Mouse (Mus musculus) liver, embryonic 13.5 days (tissue): ENCODE data around the gene Sh3bp4. TPM values are rescaled to one million over a fixed set of nuclear protein-coding genes. Genes with fewer than 3 reads are reported as not detected.

Source experiments
- ATAC-seq: fragments of 200-750 bp; cut with Nextera tagmentation; 2 replicates; pipeline ENCODE4 v1.8.0; 2017; ENCODE audit warnings: low read depth, mild to moderate bottlenecking, moderate number of reproducible peaks, moderate library complexity
- DNase-seq: peaks from one replicate; pipeline ENCODE4 v3.0.0; 2022
- H3K27ac ChIP-seq: fragments of 300-500 bp; sonication (generic); 2 replicates; pipeline ENCODE4 v1.5.1; 2015; ENCODE audit warnings: moderate library complexity, mild to moderate bottlenecking, inconsistent platforms
- H3K27me3 ChIP-seq: fragments of 300-500 bp; sonication (generic); 2 replicates; pipeline ENCODE4 v1.6.1; 2015; ENCODE audit warnings: mild to moderate bottlenecking, inconsistent platforms
- H3K36me3 ChIP-seq: fragments of 300-500 bp; sonication (generic); 2 replicates; pipeline ENCODE4 v1.6.1; 2015; ENCODE audit warnings: mild to moderate bottlenecking, inconsistent platforms
- H3K4me1 ChIP-seq: fragments of 300-500 bp; sonication (generic); replicated peaks from 2 replicates; pipeline ENCODE4 v1.6.1; 2015; ENCODE audit warnings: inconsistent platforms
- H3K4me2 ChIP-seq: fragments of 300-500 bp; sonication (generic); 2 replicates; pipeline ENCODE4 v1.6.1; 2015; ENCODE audit warnings: inconsistent platforms, mild to moderate bottlenecking, moderate library complexity
- H3K4me3 ChIP-seq: fragments of 300-500 bp; sonication (generic); replicated peaks from 2 replicates; pipeline ENCODE4 v1.5.1; 2015; ENCODE audit warnings: mild to moderate bottlenecking, inconsistent platforms
- H3K9ac ChIP-seq: fragments of 300-500 bp; sonication (generic); 2 replicates; pipeline ENCODE4 v1.6.1; 2015; ENCODE audit warnings: mild to moderate bottlenecking, inconsistent platforms
- H3K9me3 ChIP-seq: fragments of 300-500 bp; sonication (generic); replicated peaks from 2 replicates; pipeline ENCODE4 v1.6.1; 2016; ENCODE audit warnings: inconsistent platforms
- WGBS: fragments of 180-500 bp; shearing (Covaris S2); methylation state at CpG from one replicate; pipeline ENCODE4 v1.1.7; 2015; ENCODE audit not compliant: insufficient replicate concordance; 5-methylcytosine and 5-hydroxymethylcytosine counted together
- polyA plus RNA-seq: library from polyadenylated mRNA; unstranded; fragments of >200 nt; fragmentation: Nextera tagmentation; extraction: Ambion mirVana; gene quantifications from 2 replicates; pipeline ENCODE4 v1.2.1, GENCODE M21; 2015

Gene Sh3bp4
- polyA plus RNA-seq, 1 experiment from 2014 or later: 0.81 TPM

DNA sequence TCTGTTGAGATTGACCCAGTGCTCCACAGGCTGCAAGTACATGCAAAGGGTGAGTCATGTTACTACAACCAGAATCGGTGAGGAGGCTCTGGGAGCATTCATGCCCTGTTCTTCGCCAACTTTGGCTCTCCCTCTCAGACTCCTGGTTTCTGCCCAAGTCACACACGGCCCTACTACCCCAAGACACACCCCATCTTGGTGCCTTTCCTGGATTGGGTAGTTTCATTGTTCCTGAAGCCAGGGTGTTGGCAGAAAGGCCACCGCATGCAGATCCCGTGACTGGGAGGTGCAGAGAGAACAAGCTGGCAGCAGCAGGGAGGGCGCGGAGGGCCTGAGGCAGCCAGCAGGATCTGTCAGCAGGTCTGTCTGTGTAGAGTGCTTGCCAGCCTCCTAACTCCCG, 61.5 kb downstream of the Sh3bp4 start:
- Histone ChIP-seq H3K9ac (no peak overlapping the region), H3K4me3 (no peak overlapping the region), H3K4me2 (no peak overlapping the region), H3K9me3 (no peaks in the 10 kb centered on the region), H3K36me3 (no peaks in the 10 kb centered on the region), H3K27me3 (no peaks in the 10 kb centered on the region), H3K27ac (no peak overlapping the region), H3K4me1 (no peaks in the 10 kb centered on the region)
- 69% methylated on average over 8 of the region's 8 CpGs for WGBS
- ATAC-seq (no peak), DNase-seq (no peak)

DNA sequence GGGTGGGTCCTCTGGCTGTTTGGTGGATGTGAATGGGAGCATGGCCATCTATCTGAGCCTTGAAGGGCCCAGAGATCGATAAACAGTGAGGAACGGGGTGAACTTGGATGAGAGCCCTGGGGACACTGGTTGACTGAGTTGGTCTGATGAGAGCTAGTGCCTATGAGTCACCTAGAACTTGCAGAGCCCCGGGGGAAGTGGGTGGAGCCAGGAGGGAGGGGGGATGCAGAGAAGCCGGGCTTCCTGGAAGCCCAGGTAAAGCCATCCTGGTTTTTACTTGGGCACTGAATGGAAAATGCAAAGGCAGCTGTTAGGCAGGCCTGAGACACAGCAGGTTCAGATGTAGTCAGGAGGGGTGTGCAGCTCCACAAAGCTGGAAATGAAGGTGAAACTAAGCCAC, 63.1 kb downstream of the Sh3bp4 start:
- Histone ChIP-seq H3K4me2 (no peak overlapping the region), H3K9me3 (no peaks in the 10 kb centered on the region), H3K27ac (no peak overlapping the region), H3K9ac (no peak overlapping the region), H3K36me3 (no peaks in the 10 kb centered on the region), H3K4me1 (no peaks in the 10 kb centered on the region), H3K27me3 (no peaks in the 10 kb centered on the region), H3K4me3 (no peak overlapping the region)
- DNase-seq (no peak), ATAC-seq (no peak)
- WGBS: 46% methylated on average over 4 of the region's 4 CpGs

DNA sequence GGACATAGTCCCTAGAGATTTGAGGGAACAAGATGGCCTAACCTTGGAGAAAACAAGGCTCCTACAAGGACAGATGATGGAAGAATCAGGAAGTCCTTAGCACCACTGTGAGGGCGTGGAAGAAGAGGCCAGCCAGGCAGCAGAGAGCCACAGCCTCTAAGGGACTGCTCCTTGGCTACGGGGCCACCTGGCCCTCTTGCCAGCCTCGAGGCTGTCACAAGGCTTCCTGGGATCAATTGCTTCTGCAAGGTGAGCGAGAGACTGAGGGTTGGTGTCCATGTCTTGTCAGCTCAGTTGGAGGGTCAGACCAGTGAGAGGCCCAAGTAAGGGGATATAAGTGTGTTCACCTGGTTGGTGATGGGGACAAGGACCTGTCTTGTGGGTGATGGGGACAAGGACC, 63.5 kb downstream of the Sh3bp4 start:
- no peaks in the 10 kb centered on the region for H3K36me3 ChIP-seq
- no peak overlapping the region for H3K4me3 ChIP-seq
- no peak overlapping the region for H3K27ac ChIP-seq
- DNase-seq (no peak), ATAC-seq (no peak)
- no peak overlapping the region for H3K4me2 ChIP-seq
- H3K9me3 ChIP-seq: no peaks in the 10 kb centered on the region
- no peaks in the 10 kb centered on the region for H3K4me1 ChIP-seq
- no peak overlapping the region for H3K9ac ChIP-seq
- 58% methylated on average over 4 of the region's 4 CpGs for WGBS
- no peaks in the 10 kb centered on the region for H3K27me3 ChIP-seq

DNA sequence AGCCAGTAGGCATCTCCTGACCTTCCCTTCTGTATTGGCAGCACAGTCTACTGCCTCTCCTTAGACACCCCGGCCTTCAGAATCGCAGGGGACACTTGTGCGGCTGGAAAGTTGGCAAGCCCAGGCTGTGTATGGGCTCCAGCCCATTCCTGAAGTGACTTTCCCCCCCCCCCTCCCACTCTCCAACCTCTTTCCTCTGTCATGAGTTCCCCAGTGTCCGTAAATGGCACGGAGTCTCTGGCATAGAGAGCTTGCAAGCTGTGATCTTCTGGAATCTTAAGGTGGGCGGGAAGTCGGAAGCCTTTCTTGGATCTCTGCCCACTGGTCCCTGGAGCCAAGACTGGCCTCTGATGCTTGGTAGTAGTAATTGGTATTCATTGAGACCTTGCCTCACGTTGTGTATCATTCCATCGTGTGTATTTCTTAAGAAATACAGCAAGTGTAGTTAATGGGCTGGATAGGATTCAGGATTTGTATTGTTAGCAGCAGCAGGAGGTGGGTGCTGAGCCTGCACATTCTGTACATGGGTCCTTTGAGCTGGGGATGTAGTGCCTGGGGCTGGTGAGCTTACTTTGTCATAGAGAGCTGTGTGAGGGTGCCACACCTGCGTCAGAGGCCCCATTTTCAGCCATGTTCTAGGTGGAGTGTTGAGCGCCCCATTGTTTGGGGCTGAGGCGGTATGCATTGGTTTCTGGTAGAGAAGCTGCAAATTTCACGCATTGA, 66.0 kb downstream of the Sh3bp4 start:
- no peaks in the 10 kb centered on the region for H3K27me3 ChIP-seq
- DNase-seq (no peak), ATAC-seq (no peak)
- no peaks in the 10 kb centered on the region for H3K4me1 ChIP-seq
- H3K4me2 ChIP-seq: no peak overlapping the region
- H3K9me3 ChIP-seq: no peaks in the 10 kb centered on the region
- 75% methylated on average over 13 of the region's 13 CpGs for WGBS
- no peaks in the 10 kb centered on the region for H3K36me3 ChIP-seq
- H3K4me3 ChIP-seq: no peak overlapping the region
- no peak overlapping the region for H3K9ac ChIP-seq
- no peak overlapping the region for H3K27ac ChIP-seq

DNA sequence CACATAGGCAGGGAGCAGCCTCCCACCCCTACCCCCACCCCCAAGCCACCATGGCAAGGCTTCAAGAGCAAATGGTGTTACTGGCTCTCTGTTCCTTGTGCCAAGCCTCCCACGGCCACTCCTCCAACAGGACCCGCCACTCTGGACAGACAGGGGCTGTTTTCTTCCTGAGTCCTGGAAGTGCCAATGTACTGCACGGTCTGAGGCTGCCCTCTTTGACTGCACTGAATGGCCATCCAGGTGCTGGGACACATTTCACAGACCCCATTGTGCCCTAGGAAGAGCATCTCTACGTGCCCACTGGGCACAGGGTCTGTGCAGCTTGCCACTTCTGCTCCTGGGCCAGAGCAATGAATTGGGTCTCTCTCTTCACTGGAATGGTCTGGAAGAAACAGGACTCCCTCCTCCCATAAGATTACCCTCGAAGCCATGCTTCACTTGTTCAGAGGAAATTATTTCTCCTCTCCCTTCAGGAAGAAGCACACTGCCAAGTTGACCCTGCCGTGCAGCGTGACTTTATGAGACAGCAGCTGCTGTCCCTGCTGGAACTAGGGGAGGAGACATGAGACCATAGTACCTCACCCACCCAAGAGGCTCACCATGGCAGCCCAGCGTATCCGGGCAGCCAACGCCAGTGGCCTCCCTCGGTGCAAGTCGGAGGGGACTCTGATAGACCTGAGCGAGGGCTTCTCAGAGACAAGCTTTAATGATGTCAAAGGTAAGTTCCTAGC, 67.0 kb downstream of the Sh3bp4 start:
- Histone ChIP-seq H3K4me2 (no peak overlapping the region), H3K4me1 (no peaks in the 10 kb centered on the region), H3K27ac (no peak overlapping the region), H3K36me3 (no peaks in the 10 kb centered on the region), H3K4me3 (no peak overlapping the region), H3K9me3 (no peaks in the 10 kb centered on the region), H3K27me3 (no peaks in the 10 kb centered on the region), H3K9ac (no peak overlapping the region)
- no peak for ATAC-seq
- 72% methylated on average over 13 of the region's 13 CpGs for WGBS
- DNase-seq: no peak

DNA sequence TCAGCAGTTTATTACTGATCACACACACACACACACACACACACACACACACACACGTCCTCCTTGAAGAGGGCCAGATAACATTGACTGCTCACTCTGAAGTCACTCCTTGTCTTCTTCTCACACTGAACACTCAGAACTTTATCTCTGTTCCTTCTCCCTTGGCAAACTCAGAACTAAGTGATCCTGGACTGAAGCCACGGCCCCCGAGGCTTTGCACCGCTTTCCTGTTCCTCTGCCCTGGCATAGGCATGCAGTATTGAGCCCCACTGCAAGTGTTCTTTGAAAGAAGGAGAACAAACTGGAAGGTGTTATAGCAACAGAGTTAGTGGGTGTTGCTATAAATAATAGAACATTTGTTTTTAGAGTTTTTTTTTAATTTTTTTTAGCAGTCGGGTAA, 68.1 kb downstream of the Sh3bp4 start:
- H3K27ac ChIP-seq: no peak overlapping the region
- no peaks in the 10 kb centered on the region for H3K36me3 ChIP-seq
- H3K27me3 ChIP-seq: no peaks in the 10 kb centered on the region
- WGBS: 53% methylated on average over 5 of the region's 5 CpGs
- H3K4me2 ChIP-seq: no peak overlapping the region
- H3K4me3 ChIP-seq: no peak overlapping the region
- no peak overlapping the region for H3K9ac ChIP-seq
- DNase-seq: no peak
- H3K9me3 ChIP-seq: no peaks in the 10 kb centered on the region
- ATAC-seq: no peak
- H3K4me1 ChIP-seq: no peaks in the 10 kb centered on the region

DNA sequence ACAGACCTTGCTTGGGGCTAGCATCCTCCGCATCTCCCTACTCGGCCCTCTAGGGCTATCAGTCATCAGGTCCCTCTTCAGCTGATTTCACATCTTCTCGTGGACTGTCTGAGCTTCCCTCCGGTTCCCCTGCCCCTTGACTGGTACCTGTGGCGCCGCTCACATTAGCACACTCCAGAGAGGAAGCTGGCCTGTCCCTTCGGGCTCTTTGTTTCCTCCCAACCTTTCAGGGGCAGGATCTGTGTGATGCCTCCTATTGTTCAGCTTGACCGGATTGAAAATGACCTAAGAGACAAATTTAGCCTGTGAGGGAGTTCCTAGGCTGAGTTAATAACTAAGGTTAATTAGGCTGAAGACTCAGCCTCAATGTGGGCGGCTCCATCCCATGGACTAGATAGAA, 69.9 kb downstream of the Sh3bp4 start:
- Histone ChIP-seq H3K4me2 (no peak overlapping the region), H3K27me3 (no peaks in the 10 kb centered on the region), H3K27ac (no peak overlapping the region), H3K4me1 (no peaks in the 10 kb centered on the region), H3K9me3 (no peaks in the 10 kb centered on the region), H3K4me3 (no peak overlapping the region), H3K9ac (no peak overlapping the region), H3K36me3 (no peaks in the 10 kb centered on the region)
- no peak for DNase-seq
- 64% methylated on average over 9 of the region's 9 CpGs for WGBS
- ATAC-seq: no peak

DNA sequence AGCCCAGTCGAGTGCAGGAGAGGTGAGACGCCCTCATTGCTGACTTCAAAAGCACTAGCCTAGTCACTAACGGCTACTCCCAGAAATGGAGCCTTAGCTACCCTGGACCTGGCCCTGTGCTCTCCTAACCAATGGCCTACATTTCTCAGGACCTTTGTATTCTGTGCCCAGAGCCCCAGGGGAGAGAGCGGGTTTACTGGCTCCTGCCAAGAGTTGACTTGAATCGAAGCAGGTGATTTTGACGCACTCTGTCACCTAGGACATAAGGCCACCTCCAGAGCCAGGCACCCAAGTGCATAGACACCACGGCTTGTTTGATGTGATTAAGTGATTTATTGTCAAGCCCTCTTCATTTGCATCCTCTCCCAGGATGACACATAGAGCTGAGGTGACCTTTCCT, 80.9 kb downstream of the Sh3bp4 start:
- DNase-seq: no peak
- H3K4me3 ChIP-seq: no peak overlapping the region
- no peaks in the 10 kb centered on the region for H3K36me3 ChIP-seq
- no peak overlapping the region for H3K27ac ChIP-seq
- 73% methylated on average over 7 of the region's 7 CpGs for WGBS
- ATAC-seq: no peak
- no peak overlapping the region for H3K9ac ChIP-seq
- H3K9me3 ChIP-seq: no peaks in the 10 kb centered on the region
- no peaks in the 10 kb centered on the region for H3K27me3 ChIP-seq
- no peaks in the 10 kb centered on the region for H3K4me1 ChIP-seq
- no peak overlapping the region for H3K4me2 ChIP-seq

DNA sequence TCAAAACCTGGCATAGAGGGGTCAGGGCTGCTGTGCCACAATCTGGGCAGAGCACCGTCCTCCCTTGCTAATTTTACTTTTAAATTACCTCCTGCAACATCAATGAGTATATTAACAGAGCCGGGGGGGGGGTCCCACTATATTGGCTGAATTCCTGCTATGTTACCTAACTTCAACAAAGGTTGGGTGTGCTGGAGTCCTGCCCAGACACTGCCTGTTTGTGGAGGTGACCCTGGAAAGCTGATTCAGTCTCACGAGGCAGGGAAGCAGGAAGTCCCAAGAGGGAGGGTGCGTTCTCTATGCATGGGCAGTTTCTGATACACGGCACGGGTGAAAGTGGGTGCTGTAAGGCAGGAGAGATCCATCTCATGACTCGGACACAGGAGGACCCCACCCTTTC, 82.4 kb downstream of the Sh3bp4 start:
- Histone ChIP-seq H3K4me3 (no peak overlapping the region), H3K4me2 (no peak overlapping the region), H3K4me1 (no peaks in the 10 kb centered on the region), H3K36me3 (no peaks in the 10 kb centered on the region), H3K9ac (no peak overlapping the region), H3K27ac (no peak overlapping the region), H3K9me3 (no peaks in the 10 kb centered on the region), H3K27me3 (no peaks in the 10 kb centered on the region)
- ATAC-seq: no peak
- WGBS: 63% methylated on average over 7 of the region's 7 CpGs
- DNase-seq: no peak

DNA sequence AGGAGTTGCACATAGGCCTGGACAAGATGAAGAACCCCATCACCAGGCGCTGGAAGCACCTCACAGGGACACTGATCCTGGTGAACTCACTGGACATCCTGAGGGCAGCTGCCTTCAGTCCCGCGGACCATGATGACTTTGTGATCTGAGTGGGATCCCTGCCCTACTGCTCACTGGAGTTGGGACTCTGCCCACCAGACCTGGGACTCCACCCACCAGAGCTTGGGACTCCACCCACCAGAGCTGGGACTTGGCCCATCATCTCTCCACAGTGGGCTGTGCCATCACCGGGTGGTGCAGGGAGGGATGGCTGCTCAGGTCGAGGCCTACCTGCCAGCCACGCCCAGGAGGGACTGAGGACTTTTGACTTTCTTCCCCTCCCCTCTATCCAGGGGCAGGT, 83.0 kb downstream of the Sh3bp4 start:
- Histone ChIP-seq H3K36me3 (no peaks in the 10 kb centered on the region), H3K4me2 (no peak overlapping the region), H3K9ac (no peak overlapping the region), H3K4me3 (no peak overlapping the region), H3K27ac (no peak overlapping the region), H3K9me3 (no peaks in the 10 kb centered on the region), H3K4me1 (no peaks in the 10 kb centered on the region), H3K27me3 (no peaks in the 10 kb centered on the region)
- no peak for ATAC-seq
- DNase-seq: no peak
- WGBS: 85% methylated on average over 6 of the region's 6 CpGs

DNA sequence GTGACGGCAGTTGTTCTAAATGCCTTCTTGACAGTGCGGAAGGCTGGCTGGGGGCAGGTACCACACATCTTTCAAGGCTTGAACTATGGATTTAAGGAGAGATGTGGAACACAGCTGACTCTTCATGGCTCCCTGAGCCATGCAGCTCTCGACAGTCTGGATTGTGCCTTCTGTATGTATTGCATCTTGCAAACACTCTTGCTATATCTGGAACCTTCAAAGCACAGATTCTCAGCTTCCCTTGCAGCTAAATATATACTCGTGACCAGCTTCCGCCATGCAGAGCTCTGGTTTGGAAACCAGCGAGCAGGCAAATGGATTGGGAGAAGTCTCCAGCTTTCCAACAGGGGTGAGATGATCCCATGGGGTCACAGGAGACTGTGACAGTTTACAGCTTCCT, 93.3 kb downstream of the Sh3bp4 start:
- no peak overlapping the region for H3K4me3 ChIP-seq
- H3K36me3 ChIP-seq: no peaks in the 10 kb centered on the region
- H3K9ac ChIP-seq: no peak overlapping the region
- no peak for DNase-seq
- no peak overlapping the region for H3K4me2 ChIP-seq
- WGBS: 75% methylated on average over 6 of the region's 6 CpGs
- no peaks in the 10 kb centered on the region for H3K9me3 ChIP-seq
- H3K4me1 ChIP-seq: no peaks in the 10 kb centered on the region
- H3K27me3 ChIP-seq: no peaks in the 10 kb centered on the region
- no peak overlapping the region for H3K27ac ChIP-seq
- ATAC-seq: no peak

DNA sequence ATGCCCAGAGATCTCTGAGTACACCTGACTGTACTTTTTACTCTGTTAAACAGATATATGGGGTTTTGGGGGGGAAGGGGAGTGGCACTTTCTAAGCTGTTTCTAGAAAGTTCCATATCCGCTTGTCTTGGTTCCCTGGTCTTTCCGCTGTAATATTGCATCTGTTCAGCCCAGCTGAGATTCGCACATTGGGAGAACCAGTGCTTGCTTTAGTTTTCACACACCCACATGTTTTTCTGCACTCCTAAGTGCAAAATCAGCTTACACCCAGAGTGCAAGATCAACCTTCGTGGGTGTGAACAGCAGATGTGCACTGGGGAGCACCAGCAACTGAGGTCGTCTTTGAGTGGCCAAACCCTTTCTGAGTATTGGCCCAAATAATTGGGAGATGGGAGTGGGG, 94.1 kb downstream of the Sh3bp4 start:
- Histone ChIP-seq H3K36me3 (no peaks in the 10 kb centered on the region), H3K4me3 (no peak overlapping the region), H3K27me3 (no peaks in the 10 kb centered on the region), H3K9ac (no peak overlapping the region), H3K4me1 (no peaks in the 10 kb centered on the region), H3K9me3 (no peaks in the 10 kb centered on the region), H3K27ac (no peak overlapping the region), H3K4me2 (no peak overlapping the region)
- ATAC-seq (no peak), DNase-seq (no peak)
- 73% methylated on average over 5 of the region's 5 CpGs for WGBS
